Mouse (Mus musculus) bone marrow macrophage, adult 2 months (primary cell): ENCODE data around the gene Ammecr1.

Experiments used
- CTCF ChIP-seq: IDR thresholded peaks from 2 replicates; pipeline ENCODE4 v1.5.1; 2012; ENCODE audit warnings: low read depth, mild to moderate bottlenecking, low read length, moderate library complexity
- POLR2A ChIP-seq: IDR thresholded peaks from 2 replicates; pipeline ENCODE4 v1.6.1; 2012; ENCODE audit warnings: mild to moderate bottlenecking, low read depth, low read length, borderline replicate concordance

GRCm38 (mm10) chrX:142828184-142828908, 138.2 kb downstream of the Ammecr1 start:
- TF ChIP-seq CTCF (no peak), POLR2A (no peak)
